Mouse (Mus musculus) spleen, adult 2 months (tissue): ENCODE results near the gene Tmco4. TPM values are rescaled to one million over a fixed set of nuclear protein-coding genes. Genes with fewer than 3 reads are reported as not detected.

ENCODE experiments used
- DNase-seq, 2 experiments: peaks; one replicate each; pipeline versions ENCODE4 v3.0.0 to v3.0.0-alpha.2; 2012 to 2021; ENCODE audit warnings: low spot score in 2 of 2, low read depth in 1 of 2
- H3K27ac ChIP-seq: fragments of 200-500 bp; 2 replicates; pipeline ENCODE4 v1.5.1; 2012; ENCODE audit warnings: low read length, inconsistent platforms; ENCODE audit not compliant: insufficient read depth
- H3K27me3 ChIP-seq: fragments of 200-500 bp; 2 replicates; pipeline ENCODE4 v1.6.1; 2012; ENCODE audit warnings: mild to moderate bottlenecking, moderate library complexity, low read length, inconsistent platforms; ENCODE audit not compliant: control insufficient read depth, insufficient read depth
- H3K36me3 ChIP-seq: fragments of 200-500 bp; 2 replicates; pipeline ENCODE4 v1.6.1; 2012; ENCODE audit warnings: mild to moderate bottlenecking, low read length, inconsistent platforms; ENCODE audit not compliant: control insufficient read depth, insufficient read depth
- H3K4me1 ChIP-seq: fragments of 200-500 bp; 2 replicates; pipeline ENCODE4 v1.6.1; 2011; ENCODE audit warnings: inconsistent platforms; ENCODE audit not compliant: control insufficient read depth, insufficient read depth, insufficient read length
- H3K4me3 ChIP-seq: fragments of 200-500 bp; 2 replicates; pipeline ENCODE4 v1.5.1; 2011; ENCODE audit warnings: mild to moderate bottlenecking, inconsistent platforms; ENCODE audit not compliant: insufficient read depth, insufficient read length; ENCODE audit errors: extremely low read depth
- CTCF ChIP-seq: fragments of 200-500 bp; IDR thresholded peaks from 2 replicates; pipeline ENCODE4 v1.5.1; 2011; ENCODE audit warnings: mild to moderate bottlenecking, inconsistent platforms; ENCODE audit not compliant: insufficient read depth, insufficient read length, insufficient replicate concordance; ENCODE audit errors: extremely low read depth
- POLR2A ChIP-seq: fragments of 200-500 bp; IDR thresholded peaks from 2 replicates; pipeline ENCODE4 v1.6.1; 2011; ENCODE audit warnings: low read depth, low read length, inconsistent platforms
- WGBS: fragments of 180-500 bp; shearing (Covaris S2); methylation state at CpG from one replicate; pipeline ENCODE4 v1.1.7; 2018; 5-methylcytosine and 5-hydroxymethylcytosine counted together
- polyA plus RNA-seq: library from polyadenylated mRNA; depleted of rRNA; stranded (reverse); fragments of >200 nt; gene quantifications from 2 replicates; pipeline ENCODE4 v1.2.3, GENCODE M21; 2012

The Tmco4 gene
- polyA plus RNA-seq, 1 experiment = 18.4 TPM

DNA sequence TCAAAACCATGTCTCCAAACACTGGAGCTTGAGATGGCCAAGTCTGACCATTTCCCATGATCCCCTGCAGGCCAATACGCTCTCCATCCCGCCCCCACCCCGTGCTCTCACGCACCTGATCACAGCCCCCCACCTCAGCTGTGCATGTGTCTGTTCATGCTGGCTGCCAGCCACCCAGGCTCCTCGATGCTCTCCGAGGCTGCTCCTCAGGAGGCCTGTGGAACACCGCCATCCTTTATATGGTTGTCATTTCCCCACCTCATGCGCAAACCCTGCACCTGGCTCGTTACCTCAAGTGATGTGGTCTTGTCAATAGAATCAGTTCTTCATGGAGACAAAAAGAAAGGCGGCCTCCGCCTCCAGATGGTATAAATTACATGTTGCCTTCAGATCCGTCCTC lies 59.8 kb downstream of the Tmco4 start:
- H3K4me1 ChIP-seq = no peaks in the 10 kb centered on the region
- DNase-seq = no peak
- WGBS = 92% methylated on average over 12 of the region's 12 CpGs

DNA sequence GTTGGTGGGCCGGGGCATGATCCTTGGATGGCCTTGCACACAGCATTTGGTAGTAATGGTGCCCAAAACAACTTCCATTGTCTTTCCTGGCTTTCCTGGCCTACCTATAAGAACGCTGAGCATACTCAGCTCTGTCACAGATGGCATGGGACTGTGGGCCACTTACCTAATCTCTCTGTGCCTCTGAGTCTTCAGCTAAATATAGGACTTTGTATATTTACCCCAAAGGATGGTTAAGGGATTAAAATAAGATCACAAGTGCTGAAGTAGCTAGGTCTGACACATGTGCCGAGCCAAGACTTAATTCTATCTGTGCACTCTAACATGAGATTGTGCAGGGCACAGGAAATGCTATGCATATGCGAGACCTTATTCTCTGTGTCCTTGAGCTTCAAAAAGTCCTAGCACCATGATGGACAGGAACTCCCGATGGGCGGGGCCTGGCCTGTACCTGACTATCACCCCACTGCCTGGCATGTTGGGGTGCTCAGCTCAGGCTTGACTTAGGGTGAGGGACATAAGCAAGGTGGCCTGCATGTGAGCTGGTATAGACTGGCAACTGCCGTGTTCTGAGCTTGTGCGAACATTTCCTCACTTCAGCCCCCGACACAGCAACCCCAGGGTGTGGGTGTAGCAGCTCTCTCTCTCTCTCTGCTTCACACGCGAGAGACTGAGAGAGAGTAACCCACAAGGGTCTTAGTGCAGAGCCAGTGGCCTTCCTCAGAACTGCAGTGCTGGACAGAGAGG lies 60.7 kb downstream of the Tmco4 start:
- H3K27ac ChIP-seq = no peak overlapping the region
- H3K36me3 ChIP-seq = peaks cover 40% of the 10 kb centered on the region
- TF ChIP-seq POLR2A (no peak), CTCF (no peak)

More for the DNA sequence above, 59.8 kb downstream of the Tmco4 start:
- Histone ChIP-seq H3K27me3 (no peaks in the 10 kb centered on the region), H3K27ac (no peak overlapping the region), H3K36me3 (peaks cover 38% of the 10 kb centered on the region), H3K4me3 (no peak overlapping the region)
- TF ChIP-seq CTCF = no peak
- no peak for TF ChIP-seq POLR2A

DNA sequence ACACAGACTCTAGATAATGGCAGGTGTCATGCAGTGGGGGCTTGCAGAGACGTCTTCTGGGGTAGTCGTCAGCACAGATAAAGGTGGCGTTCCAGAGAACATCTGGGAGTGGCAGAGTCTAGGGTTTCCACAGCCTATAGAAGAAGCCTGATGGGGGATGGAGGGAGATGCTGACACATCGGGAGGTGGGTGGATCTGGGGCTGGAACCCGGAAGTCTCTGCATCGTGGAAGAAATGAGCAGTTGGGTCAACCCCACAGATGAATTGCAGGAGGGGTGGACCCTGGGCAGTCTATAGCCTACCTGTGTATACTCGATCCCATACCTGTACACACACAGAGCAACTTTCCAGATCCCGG lies 61.3 kb downstream of the Tmco4 start:
- DNase-seq = no peak
- peaks cover 40% of the 10 kb centered on the region for H3K36me3 ChIP-seq
- 93% methylated on average over 8 of the region's 8 CpGs for WGBS

More for the DNA sequence above, 60.7 kb downstream of the Tmco4 start:
- WGBS = 89% methylated on average over 11 of the region's 11 CpGs
- H3K4me1 ChIP-seq = no peaks in the 10 kb centered on the region
- no peak for DNase-seq
- H3K27me3 ChIP-seq = no peaks in the 10 kb centered on the region
- no peak overlapping the region for H3K4me3 ChIP-seq

DNA sequence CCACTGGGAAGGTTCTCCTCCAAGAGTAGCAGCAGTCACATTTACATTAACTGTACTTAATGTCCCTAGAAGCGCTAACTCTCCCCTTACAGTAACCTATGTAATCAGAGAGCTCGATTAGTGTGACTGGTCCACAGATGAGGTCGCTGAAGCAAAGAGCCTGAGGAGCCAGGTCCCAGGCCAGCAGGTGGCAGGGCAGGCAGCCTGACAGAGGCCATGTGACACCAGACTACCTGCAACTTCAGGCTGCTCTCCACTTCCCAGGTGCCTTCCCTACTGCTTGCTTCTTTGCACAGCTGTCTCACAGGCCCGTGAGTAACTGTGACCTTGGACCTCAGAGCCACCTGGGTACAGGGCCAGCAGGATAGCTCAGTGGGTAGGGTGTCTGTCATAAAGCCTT lies 61.9 kb downstream of the Tmco4 start:
- TF ChIP-seq CTCF = no peak
- TF ChIP-seq POLR2A = no peak
- H3K27me3 ChIP-seq = no peaks in the 10 kb centered on the region
- no peak overlapping the region for H3K4me3 ChIP-seq
- H3K27ac ChIP-seq = no peak overlapping the region
- no peak for DNase-seq
- H3K36me3 ChIP-seq = peaks cover 36% of the 10 kb centered on the region
- 75% methylated on average over 4 of the region's 4 CpGs for WGBS
- no peaks in the 10 kb centered on the region for H3K4me1 ChIP-seq

More for the DNA sequence above, 61.3 kb downstream of the Tmco4 start:
- Histone ChIP-seq H3K27ac (no peak overlapping the region), H3K4me1 (no peaks in the 10 kb centered on the region), H3K27me3 (no peaks in the 10 kb centered on the region), H3K4me3 (no peak overlapping the region)
- TF ChIP-seq CTCF (no peak), POLR2A (no peak)

DNA sequence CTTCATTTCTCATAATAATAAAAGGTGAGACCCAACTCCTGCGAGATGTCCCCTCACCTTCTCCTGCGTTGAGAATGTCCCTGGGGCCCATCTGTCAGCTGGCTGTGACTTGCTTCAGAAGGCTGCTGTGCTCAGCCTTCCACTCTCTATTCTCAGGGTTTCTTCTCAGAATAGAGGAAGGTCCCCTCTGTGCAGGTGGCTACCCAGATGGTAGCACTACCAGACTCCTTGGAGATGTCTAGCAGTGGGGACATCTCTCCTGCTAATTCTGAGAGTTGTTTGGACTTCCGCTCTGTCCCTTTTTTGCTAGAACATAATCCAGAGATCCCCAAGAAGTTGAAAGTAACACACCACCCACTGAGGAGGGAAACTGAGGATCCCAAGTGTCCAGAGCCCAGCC lies 62.3 kb downstream of the Tmco4 start:
- no peak for DNase-seq
- TF ChIP-seq CTCF (no peak), POLR2A (no peak)
- peaks cover 37% of the 10 kb centered on the region for H3K36me3 ChIP-seq
- H3K4me1 ChIP-seq = no peaks in the 10 kb centered on the region
- H3K27me3 ChIP-seq = no peaks in the 10 kb centered on the region
- H3K4me3 ChIP-seq = no peak overlapping the region
- H3K27ac ChIP-seq = no peak overlapping the region
- WGBS = 95% methylated on average over 3 of the region's 3 CpGs

DNA sequence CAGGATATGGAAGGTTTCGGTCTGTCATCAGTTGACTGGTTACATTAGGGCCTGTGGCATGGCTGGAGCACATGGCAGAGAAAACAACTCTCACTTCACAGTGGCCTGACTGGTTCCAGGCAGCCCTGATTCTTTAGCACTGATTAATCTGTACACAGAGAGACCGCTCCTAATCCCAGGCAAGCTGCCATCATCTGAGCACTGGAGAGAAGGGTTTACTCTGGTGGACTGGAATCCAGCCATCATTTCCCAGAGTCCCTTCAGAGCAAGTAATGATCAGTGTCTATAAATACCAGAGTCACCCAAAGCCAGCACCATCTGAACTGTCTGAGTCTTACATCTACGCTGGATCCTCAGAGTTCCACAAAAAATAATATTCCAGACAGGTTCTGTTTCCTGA lies 63.1 kb downstream of the Tmco4 start:
- TF ChIP-seq CTCF = no peak
- WGBS = 91% methylated on average over 3 of the region's 3 CpGs
- Histone ChIP-seq H3K4me1 (no peaks in the 10 kb centered on the region), H3K27me3 (no peaks in the 10 kb centered on the region), H3K27ac (no peak overlapping the region), H3K36me3 (peaks cover 38% of the 10 kb centered on the region), H3K4me3 (no peak overlapping the region)
- no peak for DNase-seq

DNA sequence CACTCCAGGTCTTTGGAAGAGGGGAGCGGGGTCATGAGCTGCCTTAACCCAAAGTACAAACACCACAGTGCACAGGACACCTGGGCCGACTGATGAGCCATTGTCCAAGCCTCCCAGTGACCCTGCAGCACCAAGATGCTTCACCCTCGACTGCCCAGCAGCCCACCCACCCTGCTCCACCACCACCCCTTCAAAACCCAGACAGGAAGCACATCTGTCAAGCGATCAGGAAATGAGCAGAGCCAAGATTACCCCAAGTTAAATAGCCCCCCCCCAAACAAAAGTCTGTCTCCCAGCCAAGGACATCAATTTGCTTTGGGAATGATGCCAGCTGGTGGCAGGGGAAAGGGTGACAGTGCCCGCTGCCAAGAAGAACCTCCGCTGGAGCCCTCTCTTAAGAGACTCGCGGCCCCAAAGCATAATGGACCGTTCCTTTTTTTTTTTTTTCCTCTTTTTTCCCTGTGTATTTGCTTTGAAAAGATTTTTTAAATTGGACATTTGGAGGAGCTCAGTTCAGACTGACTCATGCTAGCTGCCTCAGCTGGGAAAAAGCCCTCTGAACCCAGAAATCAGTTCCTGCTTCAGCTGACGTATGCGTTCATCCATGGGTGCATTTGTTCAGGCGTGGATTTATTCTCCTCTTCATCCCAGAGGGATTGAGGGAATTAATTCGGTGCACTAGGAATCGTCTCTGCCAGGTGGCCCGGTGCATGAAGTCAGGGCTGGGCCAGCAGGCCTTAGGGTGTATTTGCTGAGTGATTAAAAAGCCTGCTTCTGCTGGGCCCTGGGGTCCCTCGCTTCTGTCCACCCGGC lies 65.3 kb downstream of the Tmco4 start:
- TF ChIP-seq POLR2A (no peak), CTCF (no peak)
- no peaks in the 10 kb centered on the region for H3K27me3 ChIP-seq
- no peaks in the 10 kb centered on the region for H3K4me1 ChIP-seq
- H3K4me3 ChIP-seq = no peak overlapping the region
- DNase-seq = no peak
- 67% methylated on average over 17 of the region's 17 CpGs for WGBS
- H3K36me3 ChIP-seq = peaks cover 25% of the 10 kb centered on the region
- no peak overlapping the region for H3K27ac ChIP-seq
